Mouse (Mus musculus) embryonic facial prominence, embryonic 11.5 days (tissue): ENCODE results near the gene Rnf40. TPM values are rescaled to one million over a fixed set of nuclear protein-coding genes. Genes with fewer than 3 reads are reported as not detected.
A peak's percentile ranks its signal among the peaks of the same experiment; 100 is the strongest.

Experiments
- ATAC-seq: fragments of 200-750 bp; cut with Nextera tagmentation; replicated peaks from 2 replicates; pipeline ENCODE4 v1.8.0; 2017; ENCODE audit warnings: low read depth; ENCODE audit not compliant: insufficient number of reproducible peaks, low FRiP score, low TSS enrichment
- DNase-seq: peaks from one replicate; pipeline ENCODE4 v3.0.0-alpha.2; 2015; ENCODE audit warnings: low spot score
- H3K27ac ChIP-seq: fragments of 300-500 bp; sonication (generic); replicated peaks from 2 replicates; pipeline ENCODE4 v1.5.1; 2014; ENCODE audit warnings: mild to moderate bottlenecking, low read depth, low read length, control low read depth
- H3K27me3 ChIP-seq: fragments of 300-500 bp; sonication (generic); 2 replicates; pipeline ENCODE4 v1.6.1; 2014; ENCODE audit warnings: mild to moderate bottlenecking, low read length, moderate library complexity, mixed read lengths; ENCODE audit not compliant: control insufficient read depth, insufficient read depth
- H3K36me3 ChIP-seq: fragments of 300-500 bp; sonication (generic); replicated peaks from 2 replicates; pipeline ENCODE4 v1.6.1; 2014; ENCODE audit warnings: low read depth, mild to moderate bottlenecking, low read length, moderate library complexity, mixed read lengths; ENCODE audit not compliant: control insufficient read depth, insufficient read depth
- H3K4me1 ChIP-seq: fragments of 300-500 bp; sonication (generic); 2 replicates; pipeline ENCODE4 v1.6.1; 2014; ENCODE audit warnings: low read length, mixed read lengths; ENCODE audit not compliant: control insufficient read depth, insufficient read depth
- H3K4me2 ChIP-seq: fragments of 300-500 bp; sonication (generic); 2 replicates; pipeline ENCODE4 v1.6.1; 2014; ENCODE audit warnings: low read depth, mild to moderate bottlenecking, control low read depth, low read length, moderate library complexity
- H3K4me3 ChIP-seq: fragments of 300-500 bp; sonication (generic); 2 replicates; pipeline ENCODE4 v1.5.1; 2014; ENCODE audit warnings: low read depth, low read length, control low read depth
- H3K9ac ChIP-seq: fragments of 300-500 bp; sonication (generic); replicated peaks from 2 replicates; pipeline ENCODE4 v1.6.1; 2014; ENCODE audit warnings: mild to moderate bottlenecking, control low read depth, low read length
- H3K9me3 ChIP-seq: fragments of 300-500 bp; sonication (generic); replicated peaks from 2 replicates; pipeline ENCODE4 v1.6.1; 2016; ENCODE audit warnings: mild to moderate bottlenecking, low read length, inconsistent platforms, mixed read lengths; ENCODE audit not compliant: control insufficient read depth
- WGBS: fragments of 180-500 bp; shearing (Covaris S2); extraction: QIAGEN DNeasy Blood & Tissue Kit; methylation state at CpG from one replicate; pipeline ENCODE4 v1.1.7; 2014; 5-methylcytosine and 5-hydroxymethylcytosine counted together
- polyA plus RNA-seq: library from polyadenylated mRNA; unstranded; fragments of >200 nt; fragmentation: Nextera tagmentation; extraction: Ambion mirVana; gene quantifications from 2 replicates; pipeline ENCODE4 v1.2.1, GENCODE M21; 2014

Gene Rnf40
- polyA plus RNA-seq, 1 experiment from 2014 or later = 31.8 TPM

DNA sequence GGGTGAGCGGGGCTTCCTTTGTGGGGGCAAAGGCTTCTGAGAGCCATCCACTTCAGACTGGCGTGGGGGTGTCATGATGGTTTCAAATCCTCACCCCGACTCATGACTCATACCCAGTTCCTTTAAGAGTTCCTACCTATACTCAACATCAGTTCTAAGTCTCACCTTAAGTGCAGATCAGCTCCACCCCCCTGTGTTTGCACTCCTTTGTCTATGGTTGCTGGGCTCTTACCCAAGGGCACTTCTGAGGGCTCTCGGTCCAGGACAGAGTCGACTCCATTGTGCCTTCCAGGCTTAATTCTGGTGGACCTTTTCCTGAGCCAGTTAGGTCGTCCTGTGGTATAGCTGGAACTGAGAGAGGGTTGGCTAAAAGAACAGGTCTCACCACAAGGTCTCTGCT is 18.6 kb downstream of the Rnf40 start:
- Histone ChIP-seq H3K4me3 (no peak overlapping the region), H3K27me3 (no peaks in the 10 kb centered on the region), H3K4me2 (no peak overlapping the region), H3K9me3 (no peaks in the 10 kb centered on the region), H3K36me3 (peaks cover 27% of the 10 kb centered on the region), H3K4me1 (no peaks in the 10 kb centered on the region), H3K27ac (no peak overlapping the region), H3K9ac (no peak overlapping the region)
- 82% methylated on average over 6 of the region's 6 CpGs for WGBS
- ATAC-seq = no peak
- DNase-seq = no peak

DNA sequence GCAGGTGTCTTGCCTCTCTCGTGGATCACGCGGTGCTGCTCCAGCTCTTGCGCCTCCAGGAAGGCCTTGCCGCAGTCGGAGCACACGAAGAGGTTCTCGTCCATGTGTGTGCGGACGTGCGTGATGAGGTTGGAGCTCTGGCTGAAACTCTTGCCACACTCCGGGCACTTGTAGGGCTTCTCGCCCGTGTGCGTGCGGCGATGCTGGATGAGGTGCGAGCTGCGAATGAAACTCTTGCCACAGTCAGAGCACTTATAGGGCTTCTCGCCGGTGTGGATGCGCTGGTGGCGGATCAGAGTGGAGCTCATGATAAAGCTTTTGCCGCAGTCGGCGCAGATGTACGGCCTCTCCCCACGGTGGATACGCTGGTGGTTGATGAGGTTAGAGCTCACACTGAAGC is 22.4 kb downstream of the Rnf40 start:
- Histone ChIP-seq H3K9me3 (no peaks in the 10 kb centered on the region), H3K4me2 (no peak overlapping the region), H3K36me3 (peaks cover 24% of the 10 kb centered on the region), H3K4me1 (peaks cover 3% of the 10 kb centered on the region; the same call in 1 of the 2 replicates), H3K4me3 (no peak overlapping the region), H3K27me3 (no peaks in the 10 kb centered on the region), H3K27ac (no peak overlapping the region), H3K9ac (no peak overlapping the region)
- WGBS = 97% methylated on average over 29 of the region's 29 CpGs
- DNase-seq (no peak), ATAC-seq (no peak)

DNA sequence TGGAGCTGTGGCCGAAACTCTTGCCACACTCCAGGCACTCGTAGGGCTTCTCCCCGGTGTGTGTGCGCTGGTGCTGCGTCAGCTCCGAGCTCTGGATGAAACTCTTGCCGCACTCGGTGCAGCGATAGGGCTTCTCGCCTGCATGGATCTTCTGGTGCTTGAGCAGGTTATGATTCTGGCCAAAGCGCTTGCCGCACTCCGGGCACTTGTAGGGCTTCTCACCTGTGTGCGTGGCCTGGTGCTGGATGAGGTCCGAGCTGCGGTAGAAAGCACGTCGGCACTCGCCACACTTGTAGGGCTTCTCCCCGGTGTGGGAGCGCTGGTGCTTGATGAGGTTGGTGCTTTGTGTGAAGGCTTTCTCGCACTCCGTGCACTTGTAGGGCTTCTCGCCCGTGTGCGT is 23.0 kb downstream of the Rnf40 start:
- Histone ChIP-seq H3K9ac (no peak overlapping the region), H3K4me1 (peaks cover 3% of the 10 kb centered on the region; the same call in 1 of the 2 replicates), H3K36me3 (peaks cover 24% of the 10 kb centered on the region), H3K9me3 (no peaks in the 10 kb centered on the region), H3K27ac (no peak overlapping the region), H3K4me3 (no peak overlapping the region), H3K4me2 (no peak overlapping the region), H3K27me3 (no peaks in the 10 kb centered on the region)
- WGBS = 96% methylated on average over 26 of the region's 26 CpGs
- no peak for ATAC-seq
- DNase-seq = no peak

- peaks cover 24% of the 10 kb centered on the region for H3K36me3 ChIP-seq
- H3K4me2 ChIP-seq = peak overlapping the region; percentile 81
- H3K4me3 ChIP-seq = 0 out of 2 replicates have a peak overlapping the region, but pooled peaks have one; percentile 77
- no peaks in the 10 kb centered on the region for H3K9me3 ChIP-seq
- WGBS = 80% methylated on average over 8 of the region's 8 CpGs
- H3K27me3 ChIP-seq = no peaks in the 10 kb centered on the region
- no peak for DNase-seq
- no peak overlapping the region for H3K27ac ChIP-seq
- H3K4me1 ChIP-seq = peaks cover 3% of the 10 kb centered on the region; the same call in 1 of the 2 replicates
- ATAC-seq = no peak
- no peak overlapping the region for H3K9ac ChIP-seq
Measured at GRCm38 (mm10) chr7:127613501-127613900, 24.9 kb downstream of the Rnf40 start.

DNA sequence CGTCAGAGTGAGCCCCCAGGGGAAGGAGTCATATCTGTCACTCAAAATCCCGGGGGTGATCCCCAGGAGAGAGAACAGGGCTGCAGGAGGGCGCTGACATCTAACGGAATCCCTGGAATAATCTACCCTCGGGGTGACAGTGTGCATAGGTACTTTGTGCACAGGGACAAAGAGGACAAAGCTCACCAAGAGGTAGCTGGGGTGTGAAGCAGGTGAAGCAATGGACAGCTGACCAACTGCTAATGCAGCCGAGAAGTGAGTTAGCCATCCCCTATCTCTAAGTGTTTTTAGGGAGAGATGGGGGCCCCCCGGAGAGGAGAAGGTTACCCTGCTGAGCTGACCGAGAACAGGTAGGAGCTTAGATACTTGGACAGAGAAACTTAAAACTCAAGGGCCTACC is 25.5 kb downstream of the Rnf40 start:
- peak overlapping the region; percentile 88 for H3K9ac ChIP-seq
- no peak for ATAC-seq
- peaks cover 24% of the 10 kb centered on the region for H3K36me3 ChIP-seq
- H3K27ac ChIP-seq = peak overlapping the region; percentile 57; the same call in 1 of the 2 replicates
- 21% methylated on average over 8 of the region's 8 CpGs for WGBS
- peak overlapping the region; percentile 77 for H3K4me3 ChIP-seq
- no peaks in the 10 kb centered on the region for H3K9me3 ChIP-seq
- peaks cover 3% of the 10 kb centered on the region; the same call in 1 of the 2 replicates for H3K4me1 ChIP-seq
- peak overlapping the region; percentile 81 for H3K4me2 ChIP-seq
- no peaks in the 10 kb centered on the region for H3K27me3 ChIP-seq
- no peak for DNase-seq

DNA sequence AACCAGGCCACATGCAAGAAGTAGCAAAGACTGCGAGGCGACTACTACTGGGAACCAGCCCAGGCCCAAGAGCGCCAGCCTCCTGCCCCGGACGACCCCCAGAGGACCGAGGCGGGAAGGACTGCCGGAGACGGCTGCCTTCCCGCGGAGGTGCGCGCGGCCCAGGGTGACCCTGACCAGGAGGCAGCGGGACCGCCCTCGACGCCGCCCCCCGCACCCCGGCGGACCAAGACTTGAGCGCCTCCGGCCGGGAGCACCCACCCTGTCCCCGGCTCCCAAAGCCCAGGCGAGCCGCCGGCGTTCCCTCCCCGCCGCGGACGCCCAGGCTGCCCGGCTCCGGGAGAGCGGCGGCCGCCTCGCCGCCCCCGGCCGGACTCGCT is 25.9 kb downstream of the Rnf40 start:
- no peaks in the 10 kb centered on the region for H3K27me3 ChIP-seq
- H3K9ac ChIP-seq = peak overlapping the region; percentile 88
- ATAC-seq = peak; percentile 47
- H3K9me3 ChIP-seq = no peaks in the 10 kb centered on the region
- H3K4me2 ChIP-seq = peak overlapping the region; percentile 81
- H3K36me3 ChIP-seq = peaks cover 24% of the 10 kb centered on the region
- H3K27ac ChIP-seq = peak overlapping the region; percentile 57
- peaks cover 3% of the 10 kb centered on the region; the same call in 1 of the 2 replicates for H3K4me1 ChIP-seq
- WGBS = 0% methylated on average over 14 of the region's 44 CpGs
- peak; percentile 45 for DNase-seq
- H3K4me3 ChIP-seq = peak overlapping the region; percentile 77

- Histone ChIP-seq H3K27me3 (no peaks in the 10 kb centered on the region), H3K9ac (peak within 1 kb of the TSS; percentile 88), H3K4me2 (peak within 1 kb of the TSS; percentile 81), H3K9me3 (no peaks in the 10 kb centered on the region), H3K36me3 (peaks cover 20% of the 10 kb centered on the region), H3K4me1 (peaks cover 3% of the 10 kb centered on the region; the same call in 1 of the 2 replicates), H3K4me3 (peak within 1 kb of the TSS; percentile 77), H3K27ac (peak within 1 kb of the TSS; percentile 57)
- peak; percentile 87 for ATAC-seq
- DNase-seq = peak; percentile 93
- under 1% methylated on average over 27 of the region's 50 CpGs for WGBS
Measured at GRCm38 (mm10) chr7:127614891-127615843, 26.6 kb downstream of the Rnf40 start, which contains the start of gene Zfp629. Gene Zfp629 (minus strand): TSS chr7:127615797.

- H3K4me3 ChIP-seq = no peak overlapping the region
- DNase-seq (no peak), ATAC-seq (0 out of 2 replicates have a peak, but pooled peaks have one; percentile 9)
- peaks cover 3% of the 10 kb centered on the region; the same call in 1 of the 2 replicates for H3K4me1 ChIP-seq
- H3K27ac ChIP-seq = no peak overlapping the region
- H3K9me3 ChIP-seq = no peaks in the 10 kb centered on the region
- H3K27me3 ChIP-seq = no peaks in the 10 kb centered on the region
- H3K9ac ChIP-seq = no peak overlapping the region
- H3K36me3 ChIP-seq = peaks cover 10% of the 10 kb centered on the region
- H3K4me2 ChIP-seq = no peak overlapping the region
- 71% methylated on average over 1 of the region's 1 CpGs for WGBS
Measured at GRCm38 (mm10) chr7:127616336-127616735, 27.8 kb downstream of the Rnf40 start.
